Mouse (Mus musculus): ENCODE data around the gene Tpm3-rs7. TPM values are rescaled to one million over a fixed set of nuclear protein-coding genes. Genes with fewer than 3 reads are reported as not detected.
"Not testable (repeated sequence)": the region's sequence is repeated elsewhere in the genome, so short reads cannot be mapped to it uniquely, and the experiment has no call there.

Gene Tpm3-rs7
- polyA plus RNA-seq (2012; rRNA removed), result 0.82 and 0.85 TPM in 2 replicates

- not testable (repeated sequence) for DNase-seq (ENCODE audit: low read depth, low spot score)
- WGBS, result 93% methylated on average over 16 of the region's 16 CpGs
These were observed at the start of gene Tpm3-rs7 for GRCm38 (mm10) chr14:113314499-113314898. Tpm3-rs7 (plus strand) TSS chr14:113314608.

GRCm38 (mm10) chr14:113317023-113317422 lies 2.6 kb downstream of the Tpm3-rs7 start:
- WGBS, result 92% methylated on average over 1 of the region's 1 CpGs

GRCm38 (mm10) chr14:113363361-113363760 lies 49.0 kb downstream of the Tpm3-rs7 start:
- DNase-seq (ENCODE audit: low read depth, low spot score), result no peak
- WGBS, result 74% methylated on average over 1 of the region's 1 CpGs

More at GRCm38 (mm10) chr14:113317023-113317422, 2.6 kb downstream of the Tpm3-rs7 start:
- no peak for DNase-seq (ENCODE audit: low read depth, low spot score)

Measured in large intestine, adult 2 months (tissue).